Mouse (Mus musculus) E14TG2a.4 (cell line): Measurements from ENCODE around the gene Sp3.

ENCODE experiments used
- CTCF ChIP-seq: conservative IDR thresholded peaks from 2 replicates; pipeline ENCODE4 v1.5.1; 2014; ENCODE audit warnings: low read length
- NANOG ChIP-seq: IDR thresholded peaks from 2 replicates; pipeline ENCODE4 v1.6.1; 2014; ENCODE audit warnings: borderline replicate concordance, low read length, mixed read lengths
- POU5F1 ChIP-seq: IDR thresholded peaks from 2 replicates; pipeline ENCODE4 v1.6.1; 2014; ENCODE audit warnings: low read length, borderline replicate concordance

- TF ChIP-seq CTCF (no peak), POU5F1 (no peak), NANOG (no peak)
Observed at GRCm38 (mm10) chr2:72970831-72971230, 9.4 kb downstream of the Sp3 start.
